Mouse (Mus musculus) intestine, embryonic 16.5 days (tissue): ENCODE data around the gene Akap6. TPM values are rescaled to one million over a fixed set of nuclear protein-coding genes. Genes with fewer than 3 reads are reported as not detected.

ENCODE experiments used
- ATAC-seq: fragments of 200-750 bp; cut with Nextera tagmentation; 2 replicates; pipeline ENCODE4 v1.8.0; 2017; ENCODE audit warnings: moderate TSS enrichment, moderate library complexity
- H3K27ac ChIP-seq: fragments of 300-500 bp; sonication (generic); 2 replicates; pipeline ENCODE4 v1.5.1; 2014; ENCODE audit warnings: mild to moderate bottlenecking, low read length
- H3K27me3 ChIP-seq: fragments of 300-500 bp; sonication (generic); replicated peaks from 2 replicates; pipeline ENCODE4 v1.6.1; 2014; ENCODE audit warnings: low read length, control low read depth, mixed read lengths; ENCODE audit not compliant: control insufficient read depth, insufficient read depth
- H3K36me3 ChIP-seq: fragments of 300-500 bp; sonication (generic); 2 replicates; pipeline ENCODE4 v1.6.1; 2014; ENCODE audit warnings: low read length, control low read depth; ENCODE audit not compliant: control insufficient read depth, insufficient read depth
- H3K4me1 ChIP-seq: fragments of 300-500 bp; sonication (generic); 2 replicates; pipeline ENCODE4 v1.6.1; 2014; ENCODE audit warnings: low read length, control low read depth, mixed read lengths; ENCODE audit not compliant: control insufficient read depth, insufficient read depth
- H3K4me2 ChIP-seq: fragments of 300-500 bp; sonication (generic); 2 replicates; pipeline ENCODE4 v1.6.1; 2014; ENCODE audit warnings: low read depth, low read length, control low read depth
- H3K4me3 ChIP-seq: fragments of 300-500 bp; sonication (generic); 2 replicates; pipeline ENCODE4 v1.5.1; 2014; ENCODE audit warnings: mild to moderate bottlenecking, low read length
- H3K9ac ChIP-seq: fragments of 300-500 bp; sonication (generic); 2 replicates; pipeline ENCODE4 v1.6.1; 2014; ENCODE audit warnings: low read depth, low read length
- H3K9me3 ChIP-seq: fragments of 300-500 bp; sonication (generic); 2 replicates; pipeline ENCODE4 v1.6.1; 2016; ENCODE audit warnings: low read length, control low read depth; ENCODE audit not compliant: control insufficient read depth
- WGBS: fragments of 180-500 bp; shearing (Covaris S2); extraction: QIAGEN DNeasy Blood & Tissue Kit; methylation state at CpG from one replicate; pipeline ENCODE4 v1.1.7; 2014; 5-methylcytosine and 5-hydroxymethylcytosine counted together
- polyA plus RNA-seq: library from polyadenylated mRNA; unstranded; fragments of >200 nt; fragmentation: Nextera tagmentation; extraction: Ambion mirVana; gene quantifications from 2 replicates; pipeline ENCODE4 v1.2.1, GENCODE M21; 2015

Akap6 gene
- polyA plus RNA-seq, 1 experiment from 2014 or later = 1.4 TPM

- H3K27ac ChIP-seq = no peak overlapping the region
- H3K27me3 ChIP-seq = no peaks in the 10 kb centered on the region
- no peak overlapping the region for H3K9ac ChIP-seq
- 67% methylated on average over 3 of the region's 3 CpGs for WGBS
- ATAC-seq = no peak
- no peak overlapping the region for H3K4me3 ChIP-seq
- peaks cover 8% of the 10 kb centered on the region for H3K4me1 ChIP-seq
- H3K9me3 ChIP-seq = no peaks in the 10 kb centered on the region
- H3K36me3 ChIP-seq = no peaks in the 10 kb centered on the region
- no peak overlapping the region for H3K4me2 ChIP-seq
Observed at GRCm38 (mm10) chr12:52769561-52769960, 70.4 kb downstream of the Akap6 start.

DNA sequence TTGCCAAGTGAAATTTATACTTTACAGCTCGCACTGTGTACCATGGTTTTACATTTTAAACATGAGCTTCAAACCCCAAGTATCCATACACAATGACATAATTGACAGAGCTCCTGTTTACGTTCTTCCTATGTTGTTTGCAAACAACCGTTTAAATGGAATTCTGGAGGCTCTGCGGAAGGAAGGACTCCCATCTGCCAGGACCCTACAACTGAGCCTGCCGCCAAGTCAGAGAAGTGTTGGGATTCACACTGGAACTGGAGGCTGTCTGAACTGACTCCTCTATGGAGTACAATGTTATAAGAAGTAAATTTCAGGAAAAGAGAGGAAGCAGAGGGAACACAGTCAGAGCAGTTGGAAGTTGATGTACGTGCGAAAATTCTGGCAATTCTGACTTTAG is 72.7 kb downstream of the Akap6 start:
- Histone ChIP-seq H3K27me3 (no peaks in the 10 kb centered on the region), H3K4me2 (no peak overlapping the region), H3K4me3 (no peak overlapping the region), H3K36me3 (no peaks in the 10 kb centered on the region), H3K27ac (peak overlapping the region; percentile 29), H3K9me3 (no peaks in the 10 kb centered on the region), H3K9ac (no peak overlapping the region), H3K4me1 (peaks cover 7% of the 10 kb centered on the region)
- WGBS = 51% methylated on average over 7 of the region's 7 CpGs
- no peak; the same call in 1 of the 2 replicates for ATAC-seq

DNA sequence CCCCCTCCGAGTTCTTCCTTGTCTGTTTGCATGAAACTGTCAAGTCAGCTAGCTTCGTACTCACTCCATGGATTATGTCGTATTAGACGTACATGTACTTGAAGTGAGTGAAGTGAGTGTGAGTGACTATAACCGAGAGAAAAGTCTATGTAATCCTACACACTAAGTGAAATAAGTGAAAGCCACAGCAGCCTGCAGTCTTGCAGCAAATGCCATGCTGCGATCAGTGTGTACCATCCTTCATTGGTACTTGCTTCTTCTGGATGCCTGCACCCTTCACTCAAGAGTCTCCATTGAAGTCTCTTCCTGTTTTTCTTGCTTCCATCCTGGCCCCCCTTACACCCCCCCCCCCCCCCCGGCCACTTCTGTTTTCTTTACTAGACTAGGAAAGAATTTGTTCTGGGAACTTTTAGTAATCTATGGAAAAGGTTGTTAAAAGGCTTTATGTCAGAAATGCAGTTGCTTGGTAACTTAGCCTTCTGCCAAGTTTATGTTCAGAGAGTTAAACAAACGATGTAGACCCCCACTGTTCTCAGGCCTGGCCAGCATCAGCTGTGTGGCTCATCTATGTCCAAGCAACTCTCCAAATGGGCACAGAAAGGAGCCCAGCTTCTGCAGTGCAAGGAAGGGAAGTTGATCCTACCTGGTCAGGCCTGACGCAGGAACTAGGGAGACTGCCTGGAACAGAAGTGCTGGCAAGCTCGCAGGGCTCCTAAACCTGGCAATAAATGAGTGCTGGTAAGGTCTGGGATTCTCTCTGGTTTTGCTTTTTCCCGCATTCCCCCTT is 73.5 kb downstream of the Akap6 start:
- no peaks in the 10 kb centered on the region for H3K36me3 ChIP-seq
- peaks cover 7% of the 10 kb centered on the region for H3K4me1 ChIP-seq
- H3K27me3 ChIP-seq = no peaks in the 10 kb centered on the region
- H3K4me2 ChIP-seq = 0 out of 2 replicates have a peak overlapping the region, but pooled peaks have one; percentile 31
- peak overlapping the region; percentile 73 for H3K27ac ChIP-seq
- 21% methylated on average over 10 of the region's 11 CpGs for WGBS
- ATAC-seq = peak; percentile 58; the same call in 1 of the 2 replicates
- no peaks in the 10 kb centered on the region for H3K9me3 ChIP-seq
- H3K4me3 ChIP-seq = no peak overlapping the region
- H3K9ac ChIP-seq = no peak overlapping the region

GRCm38 (mm10) chr12:52773847-52774246 is 74.7 kb downstream of the Akap6 start:
- Histone ChIP-seq H3K27me3 (no peaks in the 10 kb centered on the region), H3K36me3 (no peaks in the 10 kb centered on the region), H3K4me1 (peaks cover 7% of the 10 kb centered on the region), H3K27ac (no peak overlapping the region), H3K9me3 (no peaks in the 10 kb centered on the region), H3K9ac (no peak overlapping the region), H3K4me3 (no peak overlapping the region), H3K4me2 (no peak overlapping the region)
- ATAC-seq = no peak
- WGBS = 40% methylated on average over 3 of the region's 3 CpGs

DNA sequence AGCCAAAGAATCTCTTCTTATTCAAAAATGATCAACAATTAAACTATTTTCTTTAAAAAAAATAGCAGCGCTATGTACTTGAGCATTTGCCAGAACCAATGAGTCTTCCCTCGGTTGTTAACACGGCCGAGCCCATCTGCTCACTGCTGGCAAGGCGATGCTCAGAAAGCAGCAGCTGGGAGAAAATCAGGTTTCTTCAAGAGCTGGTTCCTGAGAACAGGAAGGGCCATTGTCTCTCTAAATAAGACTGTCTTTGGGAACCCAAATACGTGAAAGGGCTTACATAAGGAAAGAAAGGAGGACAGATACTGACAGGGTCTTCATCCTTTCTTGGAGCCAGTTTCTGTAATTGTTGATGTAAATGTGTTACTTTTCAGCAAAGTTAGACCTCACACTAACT is 75.2 kb downstream of the Akap6 start:
- Histone ChIP-seq H3K4me1 (peaks cover 7% of the 10 kb centered on the region), H3K27me3 (no peaks in the 10 kb centered on the region), H3K4me2 (no peak overlapping the region), H3K9ac (no peak overlapping the region), H3K27ac (peak overlapping the region; percentile 52), H3K4me3 (no peak overlapping the region), H3K36me3 (no peaks in the 10 kb centered on the region), H3K9me3 (no peaks in the 10 kb centered on the region)
- WGBS = 37% methylated on average over 6 of the region's 6 CpGs
- no peak for ATAC-seq

DNA sequence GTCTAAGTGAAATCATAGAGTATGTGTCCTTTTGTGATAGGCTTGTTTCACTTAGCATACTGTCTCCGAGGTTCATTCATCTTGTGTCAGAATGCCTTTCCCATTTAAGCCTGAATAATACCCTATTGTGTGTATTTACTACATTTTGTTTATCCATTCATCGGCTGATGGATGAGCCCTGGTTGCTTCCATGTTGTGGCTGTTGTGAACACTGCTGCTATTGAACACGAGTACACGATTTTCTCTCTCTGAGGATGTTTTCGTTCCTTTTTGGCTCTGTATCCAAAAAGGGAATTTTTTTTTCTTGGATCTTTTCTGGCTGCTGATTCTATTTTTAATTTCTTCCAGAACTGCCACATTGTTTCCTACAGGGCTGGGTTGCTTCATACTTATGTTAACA is 81.0 kb downstream of the Akap6 start:
- Histone ChIP-seq H3K9me3 (no peaks in the 10 kb centered on the region), H3K4me3 (no peak overlapping the region), H3K4me1 (no peaks in the 10 kb centered on the region; the same call in 1 of the 2 replicates), H3K4me2 (no peak overlapping the region), H3K9ac (no peak overlapping the region), H3K36me3 (no peaks in the 10 kb centered on the region), H3K27me3 (no peaks in the 10 kb centered on the region), H3K27ac (no peak overlapping the region)
- WGBS = 51% methylated on average over 5 of the region's 5 CpGs
- no peak for ATAC-seq

DNA sequence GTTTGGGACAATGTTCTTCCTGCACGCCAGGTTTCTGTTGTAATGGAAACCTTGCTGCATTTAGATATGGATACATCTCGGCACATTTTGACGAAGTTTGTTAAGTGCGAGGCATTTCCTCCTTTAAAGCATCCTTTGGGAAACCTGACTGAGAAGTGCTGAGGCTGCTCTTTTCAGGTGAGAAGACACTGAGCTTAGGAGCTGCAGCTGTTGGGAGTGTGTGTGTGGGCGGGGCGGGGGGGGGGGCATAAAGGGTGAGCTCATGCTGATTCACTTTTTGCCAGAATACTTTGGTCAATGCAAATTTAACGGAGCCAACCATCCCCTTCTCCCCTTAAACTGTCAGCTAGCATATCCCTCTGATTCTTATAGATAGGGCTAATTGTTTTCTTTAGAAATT is 81.9 kb downstream of the Akap6 start:
- WGBS = 74% methylated on average over 7 of the region's 7 CpGs
- no peak overlapping the region for H3K9ac ChIP-seq

DNA sequence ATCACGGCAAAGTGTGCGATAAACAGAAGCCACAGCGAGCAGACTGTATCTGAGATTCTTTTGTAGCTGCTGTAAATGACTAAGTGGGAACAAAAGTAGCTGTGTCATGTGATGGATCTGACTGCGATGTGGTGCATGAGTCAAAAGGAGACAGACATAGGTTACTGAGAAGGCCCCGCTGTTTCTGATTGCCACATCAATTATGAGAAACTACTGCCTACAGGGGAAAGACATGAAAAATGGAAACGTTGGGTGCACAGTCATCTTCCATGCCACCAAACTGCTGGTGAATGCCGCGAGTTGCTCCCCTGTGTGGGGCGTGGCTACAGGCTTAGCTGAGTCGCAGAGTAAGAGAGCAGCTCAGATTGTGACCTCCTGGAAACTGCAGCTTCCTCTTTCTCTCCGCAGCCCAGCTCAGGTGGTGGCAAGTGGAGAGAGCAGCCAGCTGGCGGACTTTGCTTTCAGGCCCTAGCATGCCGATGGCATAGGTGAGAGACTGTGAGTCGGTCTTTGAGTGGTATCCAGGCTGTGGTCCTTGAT is 83.8 kb downstream of the Akap6 start:
- peak overlapping the region; percentile 36 for H3K4me2 ChIP-seq
- H3K9ac ChIP-seq = peak overlapping the region; percentile 20; the same call in 1 of the 2 replicates
- no peaks in the 10 kb centered on the region for H3K27me3 ChIP-seq
- H3K36me3 ChIP-seq = no peaks in the 10 kb centered on the region
- ATAC-seq = peak; percentile 73
- H3K4me1 ChIP-seq = no peaks in the 10 kb centered on the region; the same call in 1 of the 2 replicates
- H3K27ac ChIP-seq = no peak overlapping the region
- 14% methylated on average over 14 of the region's 14 CpGs for WGBS
- no peaks in the 10 kb centered on the region for H3K9me3 ChIP-seq
- peak overlapping the region; percentile 23 for H3K4me3 ChIP-seq

More for the DNA sequence above, 81.9 kb downstream of the Akap6 start:
- Histone ChIP-seq H3K27me3 (no peaks in the 10 kb centered on the region), H3K9me3 (no peaks in the 10 kb centered on the region), H3K36me3 (no peaks in the 10 kb centered on the region), H3K4me3 (no peak overlapping the region), H3K4me2 (no peak overlapping the region), H3K27ac (no peak overlapping the region), H3K4me1 (no peaks in the 10 kb centered on the region; the same call in 1 of the 2 replicates)
- ATAC-seq = no peak

DNA sequence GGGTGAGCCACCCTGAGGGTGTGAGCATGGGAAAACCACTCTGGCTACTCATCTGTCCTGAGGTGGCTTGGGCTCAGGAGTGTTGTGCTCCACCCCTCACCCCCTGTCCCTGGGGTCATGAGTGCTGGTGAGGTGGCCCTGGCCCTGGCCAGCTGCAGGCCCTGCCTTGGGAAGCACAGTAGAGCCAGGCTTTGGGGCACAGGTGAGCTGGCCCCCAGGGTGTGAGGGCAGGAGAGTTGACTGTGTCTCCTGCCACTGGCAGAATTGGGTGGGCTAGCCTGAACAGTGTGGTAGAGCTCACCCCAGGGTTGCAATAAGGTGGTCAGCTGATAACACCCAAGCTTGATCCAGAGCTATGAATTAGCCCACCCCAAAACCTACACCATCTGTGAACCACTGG is 86.0 kb downstream of the Akap6 start:
- H3K9ac ChIP-seq = no peak overlapping the region
- H3K4me2 ChIP-seq = no peak overlapping the region
- no peak overlapping the region for H3K27ac ChIP-seq
- ATAC-seq = no peak
- H3K4me3 ChIP-seq = no peak overlapping the region
- no peaks in the 10 kb centered on the region for H3K27me3 ChIP-seq
- no peaks in the 10 kb centered on the region for H3K9me3 ChIP-seq
- peaks cover under 1% of the 10 kb centered on the region for H3K4me1 ChIP-seq
- H3K36me3 ChIP-seq = no peaks in the 10 kb centered on the region
